Mouse (Mus musculus): ENCODE data around the gene Fgfr2. TPM values are rescaled to one million over a fixed set of nuclear protein-coding genes. Genes with fewer than 3 reads are reported as not detected.

Gene Fgfr2
- total RNA-seq, 1 experiment: 37.5 TPM

DNA sequence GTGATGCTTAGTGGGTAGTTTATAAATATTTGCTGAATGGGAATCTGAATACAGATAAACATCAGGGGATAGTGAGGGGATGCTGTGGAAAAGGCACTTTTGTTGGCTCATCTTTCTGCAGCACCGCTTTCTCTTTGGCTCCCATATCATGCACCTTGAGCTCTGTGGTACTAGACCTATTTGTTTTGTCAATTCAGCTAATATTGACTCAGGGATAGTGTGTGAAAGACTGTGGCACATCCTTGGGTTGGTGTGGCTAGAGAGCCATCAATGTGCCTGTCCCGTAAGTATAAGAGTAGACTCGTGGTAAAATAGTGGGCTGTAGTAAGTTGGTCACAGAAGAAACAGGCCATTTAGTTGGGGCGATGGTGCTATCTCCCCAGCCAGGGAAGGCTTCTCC is 2335.6 kb downstream of the Fgfr2 start:
- Histone ChIP-seq H3K9ac (ENCODE audit: insufficient read depth, low read depth, low read length, poor library complexity, severe bottlenecking) (no peak overlapping the region), H3K4me3 (ENCODE audit: insufficient read depth in 1 of 2, low read depth in 1 of 2, low read length in 2 of 2, poor library complexity in 1 of 2, severe bottlenecking in 1 of 2) (no peak overlapping the region), H3K4me1 (ENCODE audit: control insufficient read depth in 2 of 2, insufficient read depth in 2 of 2, low read length in 2 of 2, poor library complexity in 1 of 2) (peaks cover 0 to 4% of the 10 kb centered on the region in 2 experiments; a peak in 1 of 4 replicates), H3K27ac (ENCODE audit: insufficient read depth, low read depth, low read length, poor library complexity, severe bottlenecking) (no peak overlapping the region), H3K36me3 (ENCODE audit: control insufficient read depth, insufficient read depth, low read length, poor library complexity, severe bottlenecking) (no peaks in the 10 kb centered on the region), H3K9me3 (ENCODE audit: control insufficient read depth, insufficient read depth, low read depth, low read length) (no peaks in the 10 kb centered on the region)
- TF ChIP-seq HCFC1 (IDR thresholded peaks at IDR 0.05; ENCODE audit: borderline replicate concordance, insufficient read depth, low read length) (no peak), MAFK (IDR thresholded peaks at IDR 0.05; ENCODE audit: insufficient read depth, low read depth, low read length) (no peak), CHD2 (IDR thresholded peaks at IDR 0.05; ENCODE audit: low read depth, low read length) (no peak)
- in situ Hi-C loops (cut with MboI; ENCODE audit: low sequenced_read_pairs in 2 of 2, unreplicated experiment in 2 of 2): no loop called here
- no peak for DNase-seq (ENCODE audit: low read depth, low spot score)

DNA sequence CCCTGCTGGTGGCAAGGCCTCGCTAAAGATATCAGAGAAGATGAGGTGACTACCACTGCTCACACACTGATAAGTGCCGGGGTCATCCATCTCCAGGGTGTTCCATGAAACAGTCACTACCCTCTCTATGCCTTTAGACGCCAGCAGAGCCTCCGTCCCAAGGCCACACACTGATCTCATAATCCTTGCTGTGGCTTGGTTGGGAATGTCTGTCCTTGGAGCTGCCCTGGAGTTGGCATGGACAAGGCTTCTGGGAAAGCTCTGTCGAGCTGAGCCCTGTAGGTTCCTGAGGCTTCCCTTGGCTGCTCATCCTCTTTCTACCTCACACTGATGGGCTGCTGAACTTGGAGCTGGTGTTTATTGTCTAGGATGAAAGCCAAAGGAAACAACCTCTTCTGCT is 2336.4 kb downstream of the Fgfr2 start:
- Histone ChIP-seq H3K4me3 (ENCODE audit: insufficient read depth in 1 of 2, low read depth in 1 of 2, low read length in 2 of 2, poor library complexity in 1 of 2, severe bottlenecking in 1 of 2) (no peak overlapping the region), H3K9ac (ENCODE audit: insufficient read depth, low read depth, low read length, poor library complexity, severe bottlenecking) (no peak overlapping the region), H3K4me1 (ENCODE audit: control insufficient read depth in 2 of 2, insufficient read depth in 2 of 2, low read length in 2 of 2, poor library complexity in 1 of 2) (peaks cover 0 to 4% of the 10 kb centered on the region in 2 experiments; a peak in 1 of 4 replicates), H3K9me3 (ENCODE audit: control insufficient read depth, insufficient read depth, low read depth, low read length) (no peaks in the 10 kb centered on the region), H3K27ac (ENCODE audit: insufficient read depth, low read depth, low read length, poor library complexity, severe bottlenecking) (no peak overlapping the region), H3K36me3 (ENCODE audit: control insufficient read depth, insufficient read depth, low read length, poor library complexity, severe bottlenecking) (no peaks in the 10 kb centered on the region)
- in situ Hi-C loops (cut with MboI; ENCODE audit: low sequenced_read_pairs in 2 of 2, unreplicated experiment in 2 of 2): no loop called here
- DNase-seq (ENCODE audit: low read depth, low spot score): no peak
- TF ChIP-seq ZNF384 (IDR thresholded peaks at IDR 0.05; ENCODE audit: low read depth, low read length) (no peak), HCFC1 (IDR thresholded peaks at IDR 0.05; ENCODE audit: borderline replicate concordance, insufficient read depth, low read length) (no peak), ZC3H11A (IDR thresholded peaks at IDR 0.05; ENCODE audit: borderline replicate concordance, low read depth, low read length) (no peak), MAFK (IDR thresholded peaks at IDR 0.05; ENCODE audit: insufficient read depth, low read depth, low read length) (no peak)

DNA sequence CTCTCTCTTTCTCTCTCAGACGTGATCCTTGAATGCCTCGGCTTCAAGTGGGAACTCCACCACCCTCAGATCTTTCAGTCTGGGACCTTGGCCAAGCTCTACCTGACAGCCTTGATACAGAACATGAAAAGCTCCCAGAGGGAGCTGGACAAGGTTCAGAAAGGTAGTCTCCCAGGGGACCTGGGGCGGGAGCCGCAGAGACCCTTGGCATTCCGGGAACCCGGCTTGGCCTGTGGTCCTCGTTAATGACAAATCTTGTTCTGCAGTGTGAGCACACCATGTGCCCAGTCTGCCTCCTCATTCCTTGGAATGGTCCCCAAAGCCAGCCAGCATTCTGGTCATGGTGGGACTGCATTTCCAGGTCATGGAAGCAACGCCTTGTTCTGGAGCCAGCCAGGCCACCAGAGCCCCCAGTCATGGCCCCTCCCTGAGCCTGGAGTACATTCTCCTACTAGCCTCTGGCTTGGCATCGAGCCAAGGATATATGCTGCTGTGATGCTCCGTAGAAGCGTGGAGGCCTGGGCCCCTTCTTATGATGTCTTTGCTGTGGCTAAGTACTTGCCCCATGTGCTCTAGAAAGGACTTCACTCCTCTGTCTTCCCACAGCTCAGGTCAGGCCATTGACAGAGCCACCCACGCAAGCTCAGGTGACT is 2337.1 kb downstream of the Fgfr2 start:
- no peak for DNase-seq (ENCODE audit: low read depth, low spot score)
- no peak overlapping the region for H3K9ac ChIP-seq (ENCODE audit: insufficient read depth, low read depth, low read length, poor library complexity, severe bottlenecking)
- no peak overlapping the region for H3K27ac ChIP-seq (ENCODE audit: insufficient read depth, low read depth, low read length, poor library complexity, severe bottlenecking)
- H3K36me3 ChIP-seq (ENCODE audit: control insufficient read depth, insufficient read depth, low read length, poor library complexity, severe bottlenecking): no peaks in the 10 kb centered on the region
- in situ Hi-C loops (cut with MboI; ENCODE audit: low sequenced_read_pairs in 2 of 2, unreplicated experiment in 2 of 2): no loop called here
- no peak overlapping the region for H3K4me3 ChIP-seq (ENCODE audit: insufficient read depth in 1 of 2, low read depth in 1 of 2, low read length in 2 of 2, poor library complexity in 1 of 2, severe bottlenecking in 1 of 2)
- H3K9me3 ChIP-seq (ENCODE audit: control insufficient read depth, insufficient read depth, low read depth, low read length): no peaks in the 10 kb centered on the region
- H3K4me1 ChIP-seq (ENCODE audit: control insufficient read depth in 2 of 2, insufficient read depth in 2 of 2, low read length in 2 of 2, poor library complexity in 1 of 2): peaks cover 0 to 4% of the 10 kb centered on the region in 2 experiments; a peak in 1 of 4 replicates
- TF ChIP-seq HCFC1 (IDR thresholded peaks at IDR 0.05; ENCODE audit: borderline replicate concordance, insufficient read depth, low read length) (no peak), MAFK (IDR thresholded peaks at IDR 0.05; ENCODE audit: insufficient read depth, low read depth, low read length) (no peak), CHD2 (IDR thresholded peaks at IDR 0.05; ENCODE audit: low read depth, low read length) (no peak), ZC3H11A (IDR thresholded peaks at IDR 0.05; ENCODE audit: borderline replicate concordance, low read depth, low read length) (no peak), ZNF384 (IDR thresholded peaks at IDR 0.05; ENCODE audit: low read depth, low read length) (no peak)

DNA sequence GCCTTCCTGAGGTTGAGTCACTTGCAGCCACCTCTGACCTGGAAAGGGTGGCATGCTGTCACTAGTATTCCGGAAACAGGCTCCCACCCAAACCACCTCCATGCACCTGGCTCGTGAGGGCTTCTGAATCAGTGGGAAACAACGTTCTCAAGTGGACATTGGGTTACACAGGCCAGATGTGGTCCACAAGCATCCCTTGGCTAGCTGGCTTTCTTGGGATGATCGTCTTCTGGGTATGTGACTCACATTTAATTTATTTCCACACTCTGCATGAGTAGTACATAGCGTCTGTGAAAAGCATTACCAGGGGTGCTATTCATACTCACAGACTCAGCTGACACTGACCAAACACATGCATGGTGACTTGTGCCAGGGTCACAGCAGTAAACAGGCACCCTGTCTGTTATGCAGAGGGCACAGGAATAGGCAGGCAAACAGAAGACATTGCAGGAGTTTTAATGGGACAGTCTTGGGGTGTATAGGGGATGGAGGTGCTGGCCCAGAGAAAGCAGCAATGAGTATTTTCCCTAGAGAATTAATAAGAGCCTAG is 2340.6 kb downstream of the Fgfr2 start:
- TF ChIP-seq CHD2 (IDR thresholded peaks at IDR 0.05; ENCODE audit: low read depth, low read length) (no peak), HCFC1 (IDR thresholded peaks at IDR 0.05; ENCODE audit: borderline replicate concordance, insufficient read depth, low read length) (no peak)
- H3K27ac ChIP-seq (ENCODE audit: insufficient read depth, low read depth, low read length, poor library complexity, severe bottlenecking): no peak overlapping the region

More for the DNA sequence above, 2340.6 kb downstream of the Fgfr2 start:
- H3K9ac ChIP-seq (ENCODE audit: insufficient read depth, low read depth, low read length, poor library complexity, severe bottlenecking): no peak overlapping the region
- H3K4me1 ChIP-seq (ENCODE audit: control insufficient read depth in 2 of 2, insufficient read depth in 2 of 2, low read length in 2 of 2, poor library complexity in 1 of 2): no peaks in the 10 kb centered on the region
- H3K36me3 ChIP-seq (ENCODE audit: control insufficient read depth, insufficient read depth, low read length, poor library complexity, severe bottlenecking): no peaks in the 10 kb centered on the region
- H3K9me3 ChIP-seq (ENCODE audit: control insufficient read depth, insufficient read depth, low read depth, low read length): no peaks in the 10 kb centered on the region
- in situ Hi-C loops (cut with MboI; ENCODE audit: low sequenced_read_pairs in 2 of 2, unreplicated experiment in 2 of 2): no loop called here
- no peak overlapping the region for H3K4me3 ChIP-seq (ENCODE audit: insufficient read depth in 1 of 2, low read depth in 1 of 2, low read length in 2 of 2, poor library complexity in 1 of 2, severe bottlenecking in 1 of 2)
- DNase-seq (ENCODE audit: low read depth, low spot score): no peak
